13 mouse cellular contexts compared by ENCODE assay signal in genomic region chr2:121620582-121621261, GRCm38 (mm10).
DNase-seq lines count a peak whose midpoint lies in the region; ATAC-seq lines count a peak whose summit lies in the region.
"Had no signal": no experiment of that assay in that cellular context is flagged by ENCODE, and none has a peak within 500 bp of the region (broad histone marks: within the 10 kb centered on the region; RNA-seq: fewer than 3 reads in every experiment).

No protein-coding gene starts in this region.

- intact Hi-C loops in gastrocnemius, postnatal 36 days (cut with DNase I), result no loop called here

- peaks cover 14% of the 10 kb centered on the region; the same call in 1 of the 2 replicates for H3K4me1 ChIP-seq in forebrain, embryonic 11.5 days (replicated peaks; ENCODE audit: control insufficient read depth, insufficient read depth, low read length)
- H3K4me1 ChIP-seq in hindbrain, embryonic 14.5 days (replicated peaks; ENCODE audit: control insufficient read depth, insufficient read depth, low read length), result 0 out of 2 replicates have a peak, but pooled peaks cover 5% of the 10 kb centered on the region
- H3K4me1 ChIP-seq in stomach, embryonic 14.5 days (ENCODE audit: control insufficient read depth, insufficient read depth, low read length), result 0 out of 2 replicates have a peak, but pooled peaks cover 10% of the 10 kb centered on the region

- H3K36me3 ChIP-seq in forebrain, embryonic 11.5 days (ENCODE audit: control insufficient read depth, insufficient read depth, low read length), result no peaks in the 10 kb centered on the region
- no peaks in the 10 kb centered on the region for H3K36me3 ChIP-seq in hindbrain, embryonic 14.5 days (replicated peaks; ENCODE audit: control insufficient read depth, insufficient read depth)
- no peaks in the 10 kb centered on the region for H3K36me3 ChIP-seq in stomach, embryonic 14.5 days (ENCODE audit: control insufficient read depth, insufficient read depth, low read length)
- H3K36me3 ChIP-seq: embryonic facial prominence, embryonic 15.5 days; limb, embryonic 13.5 days had no signal

- H3K9ac ChIP-seq in forebrain, embryonic 11.5 days (ENCODE audit: low read length), result no peak overlapping the region
- no peak overlapping the region for H3K9ac ChIP-seq in hindbrain, embryonic 14.5 days
- no peak overlapping the region for H3K9ac ChIP-seq in stomach, embryonic 14.5 days (replicated peaks; ENCODE audit: low read depth, low read length)
- H3K9ac ChIP-seq: embryonic facial prominence, embryonic 15.5 days; limb, embryonic 13.5 days; lung, embryonic 14.5 days had no signal

- H3K27me3 ChIP-seq in forebrain, embryonic 11.5 days (ENCODE audit: control insufficient read depth, insufficient read depth, low read length), result no peaks in the 10 kb centered on the region
- no peaks in the 10 kb centered on the region for H3K27me3 ChIP-seq in hindbrain, embryonic 14.5 days (ENCODE audit: control insufficient read depth, insufficient read depth, low read length)
- H3K27me3 ChIP-seq in stomach, embryonic 14.5 days (ENCODE audit: control insufficient read depth, insufficient read depth, low read length), result no peaks in the 10 kb centered on the region
- H3K27me3 ChIP-seq: embryonic facial prominence, embryonic 15.5 days; limb, embryonic 13.5 days had no signal

- no peak overlapping the region for H3K4me3 ChIP-seq in forebrain, embryonic 11.5 days (ENCODE audit: low read depth, low read length)
- no peak overlapping the region for H3K4me3 ChIP-seq in hindbrain, embryonic 14.5 days (replicated peaks; ENCODE audit: low read length)
- H3K4me3 ChIP-seq in stomach, embryonic 14.5 days (ENCODE audit: low read depth, low read length), result no peak overlapping the region
- H3K4me3 ChIP-seq: embryonic facial prominence, embryonic 15.5 days; limb, embryonic 13.5 days had no signal

- H3K27ac ChIP-seq in forebrain, embryonic 11.5 days (ENCODE audit: low read depth, low read length), result peak overlapping the region; percentile 55; the same call in 1 of the 2 replicates
- H3K27ac ChIP-seq in hindbrain, embryonic 14.5 days, result no peak overlapping the region
- peak overlapping the region; percentile 48; the same call in 1 of the 2 replicates for H3K27ac ChIP-seq in stomach, embryonic 14.5 days (ENCODE audit: low read length)
- H3K27ac ChIP-seq: limb, embryonic 13.5 days had no signal

- no peaks in the 10 kb centered on the region for H3K9me3 ChIP-seq in forebrain, embryonic 11.5 days (ENCODE audit: control insufficient read depth, low read length)
- no peaks in the 10 kb centered on the region for H3K9me3 ChIP-seq in hindbrain, embryonic 14.5 days (ENCODE audit: control insufficient read depth, low read length)
- no peaks in the 10 kb centered on the region for H3K9me3 ChIP-seq in stomach, embryonic 14.5 days (ENCODE audit: control insufficient read depth, low read depth, low read length)
- H3K9me3 ChIP-seq: embryonic facial prominence, embryonic 15.5 days; limb, embryonic 13.5 days had no signal

- 44% methylated on average over 7 of the region's 7 CpGs for WGBS in forebrain, embryonic 11.5 days
- WGBS in hindbrain, embryonic 14.5 days, result 69% methylated on average over 7 of the region's 7 CpGs
- WGBS in stomach, embryonic 14.5 days, result 83% methylated on average over 7 of the region's 7 CpGs

- peak; percentile 63 for ATAC-seq in forebrain, embryonic 11.5 days (replicated peaks; ENCODE audit: low FRiP score)
- ATAC-seq in hindbrain, embryonic 14.5 days (ENCODE audit: low FRiP score), result peak; percentile 43; the same call in 1 of the 2 replicates
- ATAC-seq in stomach, embryonic 14.5 days (ENCODE audit: insufficient number of reproducible peaks, insufficient read depth, low FRiP score, low read depth), result no peak

- peak; percentile 22 to 41 for DNase-seq in layer of hippocampus, postnatal 14 days (ENCODE audit: low spot score in 2 of 2)
- DNase-seq in layer of hippocampus, postnatal 10 days (ENCODE audit: low spot score in 2 of 2), result no peak
- no peak for DNase-seq in forebrain, embryonic 11.5 days (ENCODE audit: low spot score)
- no peak for DNase-seq in hindbrain, embryonic 14.5 days (ENCODE audit: low spot score)
- no peak for DNase-seq in B cell, adult 2 months
- no peak for DNase-seq in gastrocnemius, postnatal 36 days
- DNase-seq in heart, adult 8-10 months (ENCODE audit: low spot score), result no peak
- DNase-seq: adrenal gland, postnatal 25 days; kidney, adult 18-20 months; lung, embryonic 14.5 days had no signal

- no peak overlapping the region for H3K4me2 ChIP-seq in forebrain, embryonic 11.5 days (ENCODE audit: low read depth, low read length, severe bottlenecking)
- H3K4me2 ChIP-seq in hindbrain, embryonic 14.5 days (replicated peaks), result no peak overlapping the region
- no peak overlapping the region for H3K4me2 ChIP-seq in stomach, embryonic 14.5 days (replicated peaks; ENCODE audit: low read depth, low read length)
- H3K4me2 ChIP-seq: embryonic facial prominence, embryonic 15.5 days; limb, embryonic 13.5 days; lung, embryonic 14.5 days had no signal

Comparison
In these comparisons a context has a peak if more than half of its experiments do, and no peak if none do; other contexts are left out.
1. DNase-seq: peak in layer of hippocampus, postnatal 14 days (2 of 2); none in layer of hippocampus, postnatal 10 days (0 of 2), forebrain, embryonic 11.5 days (single experiment), hindbrain, embryonic 14.5 days (single experiment), B cell, adult 2 months (0 of 2), gastrocnemius, postnatal 36 days (0 of 2) and heart, adult 8-10 months (single experiment).